Mouse (Mus musculus) brain, adult 2 months (tissue): ENCODE results near the gene Tigd4.

Source experiments
- DNase-seq: peaks from one replicate; pipeline ENCODE4 v3.0.0; 2011; ENCODE audit warnings: low read depth, low spot score

The Tigd4 gene

GRCm38 (mm10) chr3:84610183-84610710 lies 16.9 kb downstream of the Tigd4 start:
- DNase-seq = no peak

GRCm38 (mm10) chr3:84615050-84615855 lies 21.9 kb downstream of the Tigd4 start:
- DNase-seq = peak; percentile 77

- DNase-seq = no peak
Measured at GRCm38 (mm10) chr3:84615856-84616225, 22.5 kb downstream of the Tigd4 start.

- DNase-seq = no peak
Measured at GRCm38 (mm10) chr3:84618627-84619026, 25.3 kb downstream of the Tigd4 start.

GRCm38 (mm10) chr3:84619056-84619455 lies 25.7 kb downstream of the Tigd4 start:
- no peak for DNase-seq

GRCm38 (mm10) chr3:84619725-84620124 lies 26.4 kb downstream of the Tigd4 start:
- DNase-seq = no peak

- no peak for DNase-seq
Measured at GRCm38 (mm10) chr3:84622026-84622425, 28.7 kb downstream of the Tigd4 start.

GRCm38 (mm10) chr3:84631586-84631985 lies 38.2 kb downstream of the Tigd4 start:
- DNase-seq = no peak

- no peak for DNase-seq
Measured at GRCm38 (mm10) chr3:84637095-84637494, 43.7 kb downstream of the Tigd4 start.

GRCm38 (mm10) chr3:84637890-84638578 lies 44.7 kb downstream of the Tigd4 start:
- DNase-seq = no peak

GRCm38 (mm10) chr3:84638858-84639257 lies 45.5 kb downstream of the Tigd4 start:
- no peak for DNase-seq

- no peak for DNase-seq
Measured at GRCm38 (mm10) chr3:84639767-84640500, 46.6 kb downstream of the Tigd4 start.

- DNase-seq = no peak
Measured at GRCm38 (mm10) chr3:84640536-84640935, 47.2 kb downstream of the Tigd4 start.

GRCm38 (mm10) chr3:84641391-84641790 lies 48.0 kb downstream of the Tigd4 start:
- no peak for DNase-seq

- no peak for DNase-seq
Measured at GRCm38 (mm10) chr3:84642942-84643341, 49.6 kb downstream of the Tigd4 start.

- no peak for DNase-seq
Measured at GRCm38 (mm10) chr3:84645156-84646006, 52.0 kb downstream of the Tigd4 start.

GRCm38 (mm10) chr3:84646007-84646290 lies 52.6 kb downstream of the Tigd4 start:
- DNase-seq = no peak

GRCm38 (mm10) chr3:84646331-84646845 lies 53.0 kb downstream of the Tigd4 start:
- no peak for DNase-seq
